Comparison of ENCODE assay signal across 10 mouse cellular contexts in the genomic region with DNA sequence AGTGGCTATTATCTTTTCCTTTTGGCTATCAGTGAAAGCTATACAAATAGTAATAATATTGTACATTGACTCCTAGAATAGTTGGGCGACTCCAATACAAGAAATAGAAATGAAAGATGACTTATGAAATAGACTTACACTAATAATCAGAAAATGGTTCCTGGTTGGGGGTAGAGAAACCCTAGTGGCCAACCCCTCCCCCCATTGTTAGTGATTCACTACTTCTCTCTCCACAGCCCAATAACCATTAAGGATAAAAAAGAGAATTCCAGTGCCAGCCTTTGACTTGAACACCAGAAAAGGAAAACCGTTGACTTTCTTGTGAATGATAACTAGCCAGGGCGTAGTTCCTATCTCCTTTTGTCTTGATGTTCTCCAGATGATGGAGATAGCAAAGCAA. TPM values are rescaled to one million over a fixed set of nuclear protein-coding genes. Genes with fewer than 3 reads are reported as not detected.
DNase-seq lines count a peak whose midpoint lies in the region; ATAC-seq and TF ChIP-seq lines count a peak whose summit lies in the region.
"Had no signal": no experiment of that assay in that cellular context is flagged by ENCODE, and none has a peak within 500 bp of the region (broad histone marks: within the 10 kb centered on the region; RNA-seq: fewer than 3 reads in every experiment).

No protein-coding gene starts in this region.

- H3K4me3 ChIP-seq in kidney, embryonic 14.5 days (ENCODE audit: low read length), result peak overlapping the region; percentile 80
- H3K4me3 ChIP-seq in bone marrow macrophage, adult 2 months (ENCODE audit: insufficient read depth, low read length), result peak overlapping the region; percentile 54
- H3K4me3 ChIP-seq in hindbrain, embryonic 16.5 days (ENCODE audit: low read length), result peak overlapping the region; percentile 99
- peak overlapping the region; percentile 87 for H3K4me3 ChIP-seq in midbrain, embryonic 16.5 days (ENCODE audit: low read depth, low read length)

- H3K27ac ChIP-seq in kidney, embryonic 14.5 days (ENCODE audit: low read depth, low read length), result no peak overlapping the region
- peak overlapping the region; percentile 91 for H3K27ac ChIP-seq in bone marrow macrophage, adult 2 months (ENCODE audit: insufficient read depth, low read depth, low read length)
- H3K27ac ChIP-seq in hindbrain, embryonic 16.5 days (ENCODE audit: low read depth, low read length), result no peak overlapping the region
- no peak overlapping the region for H3K27ac ChIP-seq in midbrain, embryonic 16.5 days (ENCODE audit: low read length)

- H3K4me2 ChIP-seq in kidney, embryonic 14.5 days (replicated peaks; ENCODE audit: low read depth, low read length), result peak overlapping the region; percentile 75
- peak overlapping the region; percentile 78 for H3K4me2 ChIP-seq in hindbrain, embryonic 16.5 days (ENCODE audit: low read length)
- peak overlapping the region; percentile 66 for H3K4me2 ChIP-seq in midbrain, embryonic 16.5 days (ENCODE audit: low read length)

- TF ChIP-seq CTCF in bone marrow macrophage, adult 2 months (IDR thresholded peaks at IDR 0.05; ENCODE audit: low read depth, low read length), result no peak

- ATAC-seq in kidney, embryonic 14.5 days (ENCODE audit: low FRiP score, low TSS enrichment), result no peak
- ATAC-seq in hindbrain, embryonic 16.5 days, result no peak
- ATAC-seq in midbrain, embryonic 16.5 days, result no peak
- no peak for ATAC-seq in activated CD4-positive, CD25-positive, alpha-beta regulatory T cell, adult 4 months

- peaks cover 21% of the 10 kb centered on the region for H3K4me1 ChIP-seq in kidney, embryonic 14.5 days (ENCODE audit: control insufficient read depth, insufficient read depth, low read length)
- peaks cover 30% of the 10 kb centered on the region for H3K4me1 ChIP-seq in bone marrow macrophage, adult 2 months (ENCODE audit: control insufficient read depth, insufficient read depth, low read length)
- H3K4me1 ChIP-seq in hindbrain, embryonic 16.5 days (ENCODE audit: control insufficient read depth, insufficient read depth, low read depth, low read length), result peaks cover 27% of the 10 kb centered on the region
- peaks cover 43% of the 10 kb centered on the region for H3K4me1 ChIP-seq in midbrain, embryonic 16.5 days (ENCODE audit: control insufficient read depth, insufficient read depth, low read length)

- no peaks in the 10 kb centered on the region for H3K27me3 ChIP-seq in kidney, embryonic 14.5 days (ENCODE audit: control insufficient read depth, insufficient read depth, low read length)
- no peaks in the 10 kb centered on the region for H3K27me3 ChIP-seq in hindbrain, embryonic 16.5 days (replicated peaks; ENCODE audit: control insufficient read depth, insufficient read depth, low read length)
- H3K27me3 ChIP-seq in midbrain, embryonic 16.5 days (ENCODE audit: control insufficient read depth, insufficient read depth, low read depth, low read length), result no peaks in the 10 kb centered on the region

- no peak for TF ChIP-seq POLR2A in bone marrow macrophage, adult 2 months (IDR thresholded peaks at IDR 0.05; ENCODE audit: borderline replicate concordance, low read depth, low read length)

- 62% methylated on average over 3 of the region's 3 CpGs for WGBS in kidney, embryonic 14.5 days
- WGBS in hindbrain, embryonic 16.5 days, result 49% methylated on average over 3 of the region's 3 CpGs
- WGBS in midbrain, embryonic 16.5 days, result 70% methylated on average over 3 of the region's 3 CpGs

- DNase-seq in kidney, adult 18-20 months, result no peak
- no peak for DNase-seq in adrenal gland, postnatal 14 days
- DNase-seq in adrenal gland, adult 2 months, result no peak
- DNase-seq: thymus, postnatal 36 days had no signal

- no peaks in the 10 kb centered on the region for H3K36me3 ChIP-seq in kidney, embryonic 14.5 days (ENCODE audit: control insufficient read depth, insufficient read depth, low read length)
- no peaks in the 10 kb centered on the region for H3K36me3 ChIP-seq in hindbrain, embryonic 16.5 days (ENCODE audit: control insufficient read depth, insufficient read depth, low read length)
- H3K36me3 ChIP-seq in midbrain, embryonic 16.5 days (ENCODE audit: control insufficient read depth, insufficient read depth, low read length), result no peaks in the 10 kb centered on the region

- H3K9me3 ChIP-seq in kidney, embryonic 14.5 days (ENCODE audit: control insufficient read depth, low read length), result no peaks in the 10 kb centered on the region
- H3K9me3 ChIP-seq in hindbrain, embryonic 16.5 days (ENCODE audit: control insufficient read depth, low read length), result no peaks in the 10 kb centered on the region
- no peaks in the 10 kb centered on the region for H3K9me3 ChIP-seq in midbrain, embryonic 16.5 days (replicated peaks; ENCODE audit: control insufficient read depth, low read length, poor library complexity, severe bottlenecking)

- peak overlapping the region; percentile 99; the same call in 1 of the 2 replicates for H3K9ac ChIP-seq in kidney, embryonic 14.5 days (ENCODE audit: low read depth, low read length)
- H3K9ac ChIP-seq in hindbrain, embryonic 16.5 days (ENCODE audit: low read depth, low read length), result no peak overlapping the region
- no peak overlapping the region for H3K9ac ChIP-seq in midbrain, embryonic 16.5 days (ENCODE audit: low read depth, low read length)

RNA-seq across cellular contexts. Expression of a gene that starts 1.9 kb away (rescaled TPM):
- 75.9 and 101 TPM in 2 replicates for polyA plus RNA-seq in kidney, embryonic 14.5 days (2014; fragmentation: Nextera tagmentation; extraction: Ambion mirVana)
- polyA plus RNA-seq in bone marrow macrophage, adult 2 months (2012; ENCODE audit: insufficient read depth, insufficient read length, missing spikeins), result 95.4 and 103 TPM in 2 replicates
- 40.7 and 48.0 TPM in 2 replicates for polyA plus RNA-seq in hindbrain, embryonic 16.5 days (2015; fragmentation: Nextera tagmentation; extraction: Ambion mirVana)
- polyA plus RNA-seq in midbrain, embryonic 16.5 days (2015; fragmentation: Nextera tagmentation; extraction: Ambion mirVana), result 49.7 and 61.2 TPM in 2 replicates
- total RNA-seq in adrenal gland, postnatal 14 days (2021), result 42.1 and 43.6 TPM in 2 replicates
- 10 to 100 TPM; 32.2 to 45.3 TPM for polyA plus RNA-seq in activated CD4-positive, CD25-positive, alpha-beta regulatory T cell, adult 4 months (2017; shearing (Covaris generic))
- total RNA-seq in adrenal gland, adult 2 months (2021), result 10 to 100 TPM; 31.1 to 40.6 TPM
- 18.9 and 20.9 TPM in 2 replicates for polyA plus RNA-seq in adrenal gland, adult 2 months (2012; rRNA removed)

RNA-seq across cellular contexts. Expression of a gene that starts 28.6 kb away (rescaled TPM):
- polyA plus RNA-seq in kidney, embryonic 14.5 days (2014; fragmentation: Nextera tagmentation; extraction: Ambion mirVana), result not detected in 2 replicates
- polyA plus RNA-seq in bone marrow macrophage, adult 2 months (2012; ENCODE audit: insufficient read depth, insufficient read length, missing spikeins), result not detected in 2 replicates
- not detected in 2 replicates for polyA plus RNA-seq in hindbrain, embryonic 16.5 days (2015; fragmentation: Nextera tagmentation; extraction: Ambion mirVana)
- not detected in 2 replicates for polyA plus RNA-seq in midbrain, embryonic 16.5 days (2015; fragmentation: Nextera tagmentation; extraction: Ambion mirVana)
- not detected in 2 replicates for total RNA-seq in adrenal gland, postnatal 14 days (2021)
- polyA plus RNA-seq in activated CD4-positive, CD25-positive, alpha-beta regulatory T cell, adult 4 months (2017; shearing (Covaris generic)), result not detected
- not detected for total RNA-seq in adrenal gland, adult 2 months (2021)
- not detected in 2 replicates for polyA plus RNA-seq in adrenal gland, adult 2 months (2012; rRNA removed)
- polyA plus RNA-seq: frontal cortex, adult 2 months had no signal
